Mouse (Mus musculus) hindbrain, postnatal 0 days (tissue): ENCODE measurements around the gene Tnks2. TPM values are rescaled to one million over a fixed set of nuclear protein-coding genes. Genes with fewer than 3 reads are reported as not detected.

Experiments used
- ATAC-seq: fragments of 200-750 bp; cut with Nextera tagmentation; 2 replicates; pipeline ENCODE4 v1.8.0; 2017; ENCODE audit warnings: mild to moderate bottlenecking, moderate TSS enrichment, moderate library complexity
- DNase-seq: peaks from one replicate; pipeline ENCODE4 v3.0.0-alpha.2; 2015; ENCODE audit warnings: low spot score
- H3K27ac ChIP-seq: fragments of 300-500 bp; sonication (generic); 2 replicates; pipeline ENCODE4 v1.5.1; 2014; ENCODE audit warnings: mild to moderate bottlenecking
- H3K27me3 ChIP-seq: fragments of 300-500 bp; sonication (generic); 2 replicates; pipeline ENCODE4 v1.6.1; 2014; ENCODE audit warnings: low read length, mixed read lengths; ENCODE audit not compliant: insufficient read depth
- H3K36me3 ChIP-seq: fragments of 300-500 bp; sonication (generic); 2 replicates; pipeline ENCODE4 v1.6.1; 2014; ENCODE audit warnings: low read length, mixed read lengths; ENCODE audit not compliant: insufficient read depth
- H3K4me1 ChIP-seq: fragments of 300-500 bp; sonication (generic); 2 replicates; pipeline ENCODE4 v1.6.1; 2014; ENCODE audit warnings: antibody characterized with exemption, low read length, mixed read lengths; ENCODE audit not compliant: insufficient read depth
- H3K4me2 ChIP-seq: fragments of 300-500 bp; sonication (generic); 2 replicates; pipeline ENCODE4 v1.6.1; 2014; ENCODE audit warnings: low read depth, mild to moderate bottlenecking, low read length, moderate library complexity, mixed read lengths
- H3K4me3 ChIP-seq: fragments of 300-500 bp; sonication (generic); 2 replicates; pipeline ENCODE4 v1.5.1; 2014; ENCODE audit warnings: low read length
- H3K9ac ChIP-seq: fragments of 300-500 bp; sonication (generic); replicated peaks from 2 replicates; pipeline ENCODE4 v1.6.1; 2014; ENCODE audit warnings: mild to moderate bottlenecking, low read length, moderate library complexity, mixed read lengths
- H3K9me3 ChIP-seq: fragments of 300-500 bp; sonication (generic); 2 replicates; pipeline ENCODE4 v1.6.1; 2016; ENCODE audit warnings: low read length, mixed read lengths
- CTCF ChIP-seq: IDR thresholded peaks from 2 replicates; pipeline ENCODE4 v1.5.1; 2016; ENCODE audit warnings: antibody characterized with exemption, control low read depth, low read depth
- WGBS: fragments of 180-500 bp; shearing (Covaris S2); extraction: QIAGEN DNeasy Blood & Tissue Kit; methylation state at CpG from one replicate; pipeline ENCODE4 v1.1.7; 2014; 5-methylcytosine and 5-hydroxymethylcytosine counted together
- polyA plus RNA-seq: library from polyadenylated mRNA; unstranded; fragments of >200 nt; fragmentation: Nextera tagmentation; extraction: Ambion mirVana; gene quantifications from 2 replicates; pipeline ENCODE4 v1.2.1, GENCODE M21; 2015
- total RNA-seq: library from RNA; depleted of rRNA; stranded (reverse); fragments of >200 nt; gene quantifications from 2 replicates; pipeline ENCODE4 v1.2.3, GENCODE M21; 2014

Gene Tnks2
- total and polyA plus RNA-seq, 2 experiments from 2014 or later = 28.7 to 128 TPM

DNA sequence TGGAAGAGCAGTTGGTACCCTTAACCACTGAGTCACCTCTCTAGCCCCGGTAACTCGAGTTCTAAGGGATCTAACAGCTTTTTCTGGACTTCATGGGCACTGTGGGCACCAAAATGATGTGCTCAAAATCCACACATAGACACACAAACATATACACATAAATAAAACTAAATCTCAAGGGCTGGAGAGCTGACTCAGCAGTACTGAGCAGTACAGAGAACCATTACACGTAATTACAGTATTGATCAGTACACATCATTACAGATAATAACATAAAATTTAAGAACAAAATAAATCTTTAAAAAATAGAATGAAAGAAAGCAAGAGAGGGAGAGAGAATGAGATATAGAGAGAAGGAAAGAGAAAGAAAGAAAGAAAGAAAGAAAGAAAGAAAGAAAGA lies 75.1 kb downstream of the Tnks2 start:
- no peak overlapping the region for H3K4me3 ChIP-seq
- no peak overlapping the region for H3K4me2 ChIP-seq
- H3K27me3 ChIP-seq = no peaks in the 10 kb centered on the region
- DNase-seq = no peak
- TF ChIP-seq CTCF = no peak
- 73% methylated on average over 3 of the region's 3 CpGs for WGBS
- ATAC-seq = no peak
- H3K27ac ChIP-seq = no peak overlapping the region
- H3K9ac ChIP-seq = no peak overlapping the region
- H3K4me1 ChIP-seq = peaks cover 3% of the 10 kb centered on the region; the same call in 1 of the 2 replicates
- no peaks in the 10 kb centered on the region for H3K36me3 ChIP-seq
- H3K9me3 ChIP-seq = no peaks in the 10 kb centered on the region

- DNase-seq = peak; percentile 83
- no peaks in the 10 kb centered on the region for H3K9me3 ChIP-seq
- peaks cover 3% of the 10 kb centered on the region; the same call in 1 of the 2 replicates for H3K4me1 ChIP-seq
- no peaks in the 10 kb centered on the region for H3K27me3 ChIP-seq
- 21% methylated on average over 9 of the region's 9 CpGs for WGBS
- peak; percentile 41; the same call in 1 of the 2 replicates for ATAC-seq
- no peak overlapping the region for H3K27ac ChIP-seq
- H3K36me3 ChIP-seq = no peaks in the 10 kb centered on the region
- no peak overlapping the region for H3K9ac ChIP-seq
- H3K4me3 ChIP-seq = no peak overlapping the region
- peak; percentile 80 for TF ChIP-seq CTCF
- H3K4me2 ChIP-seq = no peak overlapping the region
These were observed 75.8 kb downstream of the Tnks2 start for GRCm38 (mm10) chr19:36909676-36910292.

- Histone ChIP-seq H3K4me3 (no peak overlapping the region), H3K4me1 (peaks cover 3% of the 10 kb centered on the region; the same call in 1 of the 2 replicates), H3K9ac (no peak overlapping the region), H3K36me3 (no peaks in the 10 kb centered on the region), H3K4me2 (peak overlapping the region; percentile 3), H3K9me3 (no peaks in the 10 kb centered on the region), H3K27ac (no peak overlapping the region), H3K27me3 (no peaks in the 10 kb centered on the region)
- 10% methylated on average over 12 of the region's 12 CpGs for WGBS
- ATAC-seq (peak; percentile 95), DNase-seq (peak; percentile 75)
- no peak for TF ChIP-seq CTCF
These were observed 76.5 kb downstream of the Tnks2 start for GRCm38 (mm10) chr19:36910424-36911045.

DNA sequence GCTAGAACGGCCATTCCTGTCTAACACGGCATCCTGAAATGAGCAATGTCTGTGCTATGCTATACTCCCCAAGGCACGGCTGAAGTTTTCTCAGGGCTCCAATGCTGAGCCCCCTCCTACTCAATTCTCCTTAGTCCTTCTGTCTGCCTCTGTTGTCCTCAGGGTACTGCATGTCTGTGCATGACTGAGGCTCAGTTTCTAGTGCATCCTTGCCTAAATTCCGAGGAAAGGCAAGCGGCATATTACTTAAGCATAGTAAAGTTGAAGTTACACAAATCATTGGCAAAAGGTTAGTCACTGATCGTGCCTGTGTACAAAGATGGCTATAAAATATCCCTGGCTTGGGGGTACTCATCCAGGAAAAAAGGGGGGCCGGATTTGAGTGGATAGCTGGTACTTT lies 79.0 kb downstream of the Tnks2 start:
- Histone ChIP-seq H3K4me3 (no peak overlapping the region), H3K4me2 (no peak overlapping the region), H3K27me3 (no peaks in the 10 kb centered on the region), H3K9me3 (no peaks in the 10 kb centered on the region), H3K27ac (no peak overlapping the region), H3K4me1 (peaks cover 3% of the 10 kb centered on the region; the same call in 1 of the 2 replicates), H3K9ac (no peak overlapping the region), H3K36me3 (no peaks in the 10 kb centered on the region)
- 72% methylated on average over 7 of the region's 7 CpGs for WGBS
- no peak for DNase-seq
- no peak for ATAC-seq
- no peak for TF ChIP-seq CTCF

DNA sequence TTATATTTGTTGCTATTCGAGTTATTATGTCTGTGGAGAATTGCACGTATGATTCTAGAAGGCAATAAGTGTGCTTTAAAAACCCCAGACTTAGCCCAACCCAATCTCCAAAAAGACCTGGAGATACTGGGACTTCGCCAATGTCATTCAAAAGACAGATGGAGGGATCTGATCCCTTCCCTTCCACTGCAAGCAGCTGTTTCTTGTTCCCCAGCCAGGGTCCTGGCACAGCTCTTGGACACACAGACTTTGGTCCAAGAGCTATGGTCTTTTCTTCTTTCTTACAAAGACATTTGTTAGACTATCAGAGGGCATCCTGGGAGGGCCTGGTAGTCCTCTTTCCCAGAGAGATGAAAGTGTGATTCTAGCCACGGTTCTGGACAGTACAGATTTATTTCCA lies 82.2 kb downstream of the Tnks2 start:
- peak; percentile 43 for DNase-seq
- Histone ChIP-seq H3K4me3 (no peak overlapping the region), H3K9ac (no peak overlapping the region), H3K27me3 (no peaks in the 10 kb centered on the region), H3K36me3 (no peaks in the 10 kb centered on the region), H3K9me3 (no peaks in the 10 kb centered on the region), H3K27ac (peak overlapping the region; percentile 41; the same call in 1 of the 2 replicates), H3K4me2 (no peak overlapping the region), H3K4me1 (no peaks in the 10 kb centered on the region)
- no peak for ATAC-seq
- 61% methylated on average over 4 of the region's 4 CpGs for WGBS
- TF ChIP-seq CTCF = no peak

DNA sequence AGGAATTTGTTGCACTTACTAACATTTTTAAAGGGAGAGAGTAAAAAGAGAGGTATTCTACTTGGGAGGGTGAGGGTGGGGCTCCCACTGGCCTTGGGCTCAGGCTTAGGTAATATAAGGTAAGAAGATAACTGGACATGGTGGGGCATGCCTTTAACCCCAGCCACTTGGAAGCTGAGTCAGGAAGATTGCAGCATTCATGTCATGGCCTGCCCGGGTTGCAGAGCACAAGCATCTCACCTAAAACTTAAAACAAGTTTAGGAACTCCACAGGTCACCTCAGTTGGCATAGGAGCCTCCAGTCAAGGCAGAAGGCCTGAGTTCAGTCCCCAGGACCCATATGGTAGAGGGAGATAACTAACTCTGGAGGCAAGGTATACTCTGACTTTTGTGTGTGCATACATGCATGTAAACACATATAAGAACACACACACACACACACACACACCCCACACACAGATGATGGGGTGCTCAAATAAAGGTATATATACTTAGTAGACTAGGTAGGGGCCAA lies 82.9 kb downstream of the Tnks2 start:
- Histone ChIP-seq H3K4me2 (peak overlapping the region; percentile 16), H3K9ac (no peak overlapping the region), H3K9me3 (no peaks in the 10 kb centered on the region), H3K27ac (no peak overlapping the region), H3K4me3 (no peak overlapping the region), H3K36me3 (no peaks in the 10 kb centered on the region), H3K4me1 (no peaks in the 10 kb centered on the region), H3K27me3 (no peaks in the 10 kb centered on the region)
- no peak for DNase-seq
- TF ChIP-seq CTCF = no peak
- 80% methylated on average over 1 of the region's 1 CpGs for WGBS
- ATAC-seq = no peak
